Comparison of ENCODE assay signal across 8 mouse cellular contexts in genomic region chr2:173173521-173174511, GRCm38 (mm10). TPM values are rescaled to one million over a fixed set of nuclear protein-coding genes. Genes with fewer than 3 reads are reported as not detected.
DNase-seq lines count a peak whose midpoint lies in the region; ATAC-seq and TF ChIP-seq lines count a peak whose summit lies in the region.

No protein-coding gene starts in this region.

- no peak for TF ChIP-seq CTCF in testis, adult 2 months (IDR thresholded peaks at IDR 0.05; ENCODE audit: control insufficient read depth, insufficient read depth, insufficient replicate concordance, low read depth, low read length)

- H3K36me3 ChIP-seq in embryonic facial prominence, embryonic 11.5 days (replicated peaks; ENCODE audit: control insufficient read depth, insufficient read depth, low read depth, low read length) = no peaks in the 10 kb centered on the region
- H3K36me3 ChIP-seq in heart, embryonic 13.5 days = no peaks in the 10 kb centered on the region
- H3K36me3 ChIP-seq in kidney, embryonic 15.5 days = no peaks in the 10 kb centered on the region
- no peaks in the 10 kb centered on the region for H3K36me3 ChIP-seq in limb, embryonic 12.5 days
- no peaks in the 10 kb centered on the region for H3K36me3 ChIP-seq in midbrain, embryonic 15.5 days (replicated peaks)
- H3K36me3 ChIP-seq in testis, adult 2 months (ENCODE audit: control insufficient read depth, insufficient read depth, low read length) = no peaks in the 10 kb centered on the region

- peak overlapping the region; percentile 82 for H3K27ac ChIP-seq in embryonic facial prominence, embryonic 11.5 days (replicated peaks; ENCODE audit: low read depth, low read length)
- H3K27ac ChIP-seq in heart, embryonic 13.5 days (replicated peaks) = peak overlapping the region; percentile 78
- H3K27ac ChIP-seq in kidney, embryonic 15.5 days = peak overlapping the region; percentile 94
- H3K27ac ChIP-seq in limb, embryonic 12.5 days = peak overlapping the region; percentile 94
- peak overlapping the region; percentile 82 for H3K27ac ChIP-seq in midbrain, embryonic 15.5 days
- H3K27ac ChIP-seq in testis, adult 2 months (ENCODE audit: control insufficient read depth, insufficient read depth, low read depth, low read length) = peak overlapping the region; percentile 61; the same call in 1 of the 2 replicates

- H3K4me3 ChIP-seq in embryonic facial prominence, embryonic 11.5 days (ENCODE audit: low read depth, low read length) = peak overlapping the region; percentile 23
- peak overlapping the region; percentile 43 for H3K4me3 ChIP-seq in heart, embryonic 13.5 days
- peak overlapping the region; percentile 24 for H3K4me3 ChIP-seq in kidney, embryonic 15.5 days (replicated peaks)
- H3K4me3 ChIP-seq in limb, embryonic 12.5 days (replicated peaks) = peak overlapping the region; percentile 12; the same call in 1 of the 2 replicates
- peak overlapping the region; percentile 27 for H3K4me3 ChIP-seq in midbrain, embryonic 15.5 days
- no peak overlapping the region for H3K4me3 ChIP-seq in testis, adult 2 months (ENCODE audit: control insufficient read depth, low read depth, low read length)

- intact Hi-C loops in gastrocnemius, postnatal 14 days (cut with DNase I; ENCODE audit: low total_unique reads) = no loop called here

- peak; percentile 86 for ATAC-seq in embryonic facial prominence, embryonic 11.5 days (replicated peaks; ENCODE audit: insufficient number of reproducible peaks, low FRiP score, low TSS enrichment, low read depth)
- ATAC-seq in heart, embryonic 13.5 days (ENCODE audit: extremely low read depth, insufficient number of reproducible peaks, low FRiP score, low TSS enrichment) = peak; percentile 53
- ATAC-seq in kidney, embryonic 15.5 days (replicated peaks; ENCODE audit: low FRiP score) = peak; percentile 80
- peak; percentile 73 for ATAC-seq in limb, embryonic 12.5 days (ENCODE audit: insufficient number of reproducible peaks, insufficient read depth, low FRiP score, low TSS enrichment, low read depth)
- ATAC-seq in midbrain, embryonic 15.5 days (replicated peaks) = peak; percentile 90

- peak overlapping the region; percentile 61; the same call in 1 of the 2 replicates for H3K9ac ChIP-seq in embryonic facial prominence, embryonic 11.5 days (replicated peaks; ENCODE audit: low read length)
- H3K9ac ChIP-seq in heart, embryonic 13.5 days = peak overlapping the region; percentile 66
- no peak overlapping the region for H3K9ac ChIP-seq in kidney, embryonic 15.5 days
- H3K9ac ChIP-seq in limb, embryonic 12.5 days (replicated peaks) = 0 out of 2 replicates have a peak overlapping the region, but pooled peaks have one; percentile 5
- peak overlapping the region; percentile 31 for H3K9ac ChIP-seq in midbrain, embryonic 15.5 days

- H3K27me3 ChIP-seq in embryonic facial prominence, embryonic 11.5 days (ENCODE audit: control insufficient read depth, insufficient read depth, low read length) = peaks cover 5% of the 10 kb centered on the region; the same call in 1 of the 2 replicates
- H3K27me3 ChIP-seq in heart, embryonic 13.5 days (replicated peaks) = peaks cover 53% of the 10 kb centered on the region
- peaks cover 77% of the 10 kb centered on the region for H3K27me3 ChIP-seq in kidney, embryonic 15.5 days
- peaks cover 27% of the 10 kb centered on the region for H3K27me3 ChIP-seq in limb, embryonic 12.5 days
- H3K27me3 ChIP-seq in midbrain, embryonic 15.5 days (replicated peaks) = no peaks in the 10 kb centered on the region; the same call in 1 of the 2 replicates
- H3K27me3 ChIP-seq in testis, adult 2 months (ENCODE audit: control insufficient read depth, insufficient read depth, low read length) = no peaks in the 10 kb centered on the region

- H3K9me3 ChIP-seq in embryonic facial prominence, embryonic 11.5 days (replicated peaks; ENCODE audit: control insufficient read depth, low read length) = no peaks in the 10 kb centered on the region
- H3K9me3 ChIP-seq in heart, embryonic 13.5 days = peaks cover 7% of the 10 kb centered on the region
- no peaks in the 10 kb centered on the region; the same call in 1 of the 2 replicates for H3K9me3 ChIP-seq in kidney, embryonic 15.5 days (replicated peaks)
- H3K9me3 ChIP-seq in limb, embryonic 12.5 days = 0 out of 2 replicates have a peak, but pooled peaks cover 4% of the 10 kb centered on the region
- H3K9me3 ChIP-seq in midbrain, embryonic 15.5 days = no peaks in the 10 kb centered on the region

- peak; percentile 2 to 3 for DNase-seq in gastrocnemius, adult 8-10 months (ENCODE audit: low spot score in 2 of 2)
- DNase-seq in gastrocnemius, postnatal 14 days = no peak
- peak; percentile 86 for DNase-seq in embryonic facial prominence, embryonic 11.5 days (ENCODE audit: low spot score)

- 7% methylated on average over 22 of the region's 22 CpGs for WGBS in embryonic facial prominence, embryonic 11.5 days
- WGBS in heart, embryonic 13.5 days = 6% methylated on average over 22 of the region's 22 CpGs
- WGBS in kidney, embryonic 15.5 days = 3% methylated on average over 22 of the region's 22 CpGs
- 5% methylated on average over 22 of the region's 22 CpGs for WGBS in limb, embryonic 12.5 days
- 2% methylated on average over 22 of the region's 22 CpGs for WGBS in midbrain, embryonic 15.5 days

- peaks cover 12% of the 10 kb centered on the region for H3K4me1 ChIP-seq in embryonic facial prominence, embryonic 11.5 days (ENCODE audit: control insufficient read depth, insufficient read depth, low read length)
- H3K4me1 ChIP-seq in heart, embryonic 13.5 days = peaks cover 35% of the 10 kb centered on the region
- H3K4me1 ChIP-seq in kidney, embryonic 15.5 days = peaks cover 59% of the 10 kb centered on the region
- peaks cover 48% of the 10 kb centered on the region for H3K4me1 ChIP-seq in limb, embryonic 12.5 days (replicated peaks)
- peaks cover 34% of the 10 kb centered on the region for H3K4me1 ChIP-seq in midbrain, embryonic 15.5 days
- H3K4me1 ChIP-seq in testis, adult 2 months (ENCODE audit: control insufficient read depth, insufficient read depth, low read length) = peaks cover 6% of the 10 kb centered on the region

- TF ChIP-seq POLR2A in testis, adult 2 months (IDR thresholded peaks at IDR 0.05; ENCODE audit: control insufficient read depth, low read depth, low read length) = no peak

- H3K4me2 ChIP-seq in embryonic facial prominence, embryonic 11.5 days (ENCODE audit: low read depth, low read length) = peak overlapping the region; percentile 51
- peak overlapping the region; percentile 67 for H3K4me2 ChIP-seq in heart, embryonic 13.5 days
- H3K4me2 ChIP-seq in kidney, embryonic 15.5 days = peak overlapping the region; percentile 59
- peak overlapping the region; percentile 51 for H3K4me2 ChIP-seq in limb, embryonic 12.5 days
- peak overlapping the region; percentile 55 for H3K4me2 ChIP-seq in midbrain, embryonic 15.5 days

RNA-seq across cellular contexts. Expression of gene Pck1, which starts 21.0 kb away (rescaled TPM):
- 10 to 100 TPM in 2 of 4 experiments, 1 to 10 TPM in 2; 1.9 to 22.6 (median 8.5) TPM for total RNA-seq in gastrocnemius, adult 8-10 months (2022)
- 1 to 10 TPM in 1 of 2 experiments, under 1 TPM in 1; 0.82 to 3.2 TPM for total RNA-seq in gastrocnemius, postnatal 14 days (2021)
- polyA plus RNA-seq in embryonic facial prominence, embryonic 11.5 days (2014; fragmentation: Nextera tagmentation; extraction: Ambion mirVana) = not detected in 2 replicates
- polyA plus RNA-seq in heart, embryonic 13.5 days (2015; fragmentation: Nextera tagmentation; extraction: Ambion mirVana) = 0.05 and 0.08 TPM in 2 replicates
- 17.9 and 18.0 TPM in 2 replicates for polyA plus RNA-seq in kidney, embryonic 15.5 days (2015; fragmentation: Nextera tagmentation; extraction: Ambion mirVana)
- polyA plus RNA-seq in limb, embryonic 12.5 days (2016; fragmentation: Nextera tagmentation; extraction: Ambion mirVana) = 0.08 TPM in 1 of 2 replicates, not detected in the other
- polyA plus RNA-seq in midbrain, embryonic 15.5 days (2015; fragmentation: Nextera tagmentation; extraction: Ambion mirVana) = not detected in 2 replicates
- 0.23 and 0.31 TPM in 2 replicates for polyA plus RNA-seq in testis, adult 2 months (2012; rRNA removed)

RNA-seq across cellular contexts. Expression of gene Zbp1, which starts 44.9 kb away (rescaled TPM):
- under 1 TPM in 1 of 4 experiments, not detected in 3; 0.54 TPM for total RNA-seq in gastrocnemius, adult 8-10 months (2022)
- not detected for total RNA-seq in gastrocnemius, postnatal 14 days (2021)
- polyA plus RNA-seq in embryonic facial prominence, embryonic 11.5 days (2014; fragmentation: Nextera tagmentation; extraction: Ambion mirVana) = not detected in 2 replicates
- 0.33 and 0.57 TPM in 2 replicates for polyA plus RNA-seq in heart, embryonic 13.5 days (2015; fragmentation: Nextera tagmentation; extraction: Ambion mirVana)
- 0.40 and 0.64 TPM in 2 replicates for polyA plus RNA-seq in kidney, embryonic 15.5 days (2015; fragmentation: Nextera tagmentation; extraction: Ambion mirVana)
- polyA plus RNA-seq in limb, embryonic 12.5 days (2016; fragmentation: Nextera tagmentation; extraction: Ambion mirVana) = not detected in 2 replicates
- 0.22 and 1.1 TPM in 2 replicates for polyA plus RNA-seq in midbrain, embryonic 15.5 days (2015; fragmentation: Nextera tagmentation; extraction: Ambion mirVana)
- polyA plus RNA-seq in testis, adult 2 months (2012; rRNA removed) = 0.30 and 0.40 TPM in 2 replicates

RNA-seq across cellular contexts. Expression of gene Ctcfl, which starts 54.5 kb away (rescaled TPM):
- total RNA-seq in gastrocnemius, adult 8-10 months (2022) = under 1 TPM in 2 of 4 experiments, not detected in 2; 0.18 to 0.34 TPM
- not detected for total RNA-seq in gastrocnemius, postnatal 14 days (2021)
- polyA plus RNA-seq in embryonic facial prominence, embryonic 11.5 days (2014; fragmentation: Nextera tagmentation; extraction: Ambion mirVana) = not detected in 2 replicates
- 0.70 and 0.84 TPM in 2 replicates for polyA plus RNA-seq in heart, embryonic 13.5 days (2015; fragmentation: Nextera tagmentation; extraction: Ambion mirVana)
- 0.12 and 0.21 TPM in 2 replicates for polyA plus RNA-seq in kidney, embryonic 15.5 days (2015; fragmentation: Nextera tagmentation; extraction: Ambion mirVana)
- polyA plus RNA-seq in limb, embryonic 12.5 days (2016; fragmentation: Nextera tagmentation; extraction: Ambion mirVana) = 0.13 TPM in 2 replicates
- polyA plus RNA-seq in midbrain, embryonic 15.5 days (2015; fragmentation: Nextera tagmentation; extraction: Ambion mirVana) = 0.05 and 0.14 TPM in 2 replicates
- 0.59 and 0.62 TPM in 2 replicates for polyA plus RNA-seq in testis, adult 2 months (2012; rRNA removed)

Comparison
In these comparisons a context has a peak if more than half of its experiments do, and no peak if none do; other contexts are left out.
1. RNA of gene Pck1, which starts 21.0 kb away (polyA plus RNA-seq): 17.9 to 18.0 TPM in kidney, embryonic 15.5 days; 0.23 to 0.31 TPM in testis, adult 2 months, 0.05 to 0.08 TPM in heart, embryonic 13.5 days, 0.08 TPM in limb, embryonic 12.5 days, not detected in embryonic facial prominence, embryonic 11.5 days and not detected in midbrain, embryonic 15.5 days; every median in the first group is over 10 times any median in the second.
2. Peak in every context shown above with its lines, with median percentiles within 50 percentile points of each other: ATAC-seq, H3K27ac ChIP-seq and H3K4me2 ChIP-seq.